Mouse (Mus musculus) heart, embryonic 13.5 days (tissue): Measurements from ENCODE around the gene Rfx2. TPM values are rescaled to one million over a fixed set of nuclear protein-coding genes. Genes with fewer than 3 reads are reported as not detected.

Experiments used
- polyA plus RNA-seq: library from polyadenylated mRNA; unstranded; fragments of >200 nt; fragmentation: Nextera tagmentation; extraction: Ambion mirVana; gene quantifications from 2 replicates; pipeline ENCODE4 v1.2.1, GENCODE M21; 2015

Rfx2 gene
- polyA plus RNA-seq, 1 experiment from 2014 or later, result 4.9 TPM

Other genes starting within 250 kb of the Rfx2 start
- gene Safb2, start 246.4 kb downstream of the Rfx2 start, polyA plus RNA-seq, result 50.2 and 50.4 TPM in 2 replicates
- gene Safb, start 246.2 kb downstream of the Rfx2 start, polyA plus RNA-seq, result 66.9 and 68.1 TPM in 2 replicates
- 273 and 332 TPM in 2 replicates for gene 2410015M20Rik, start 221.2 kb downstream of the Rfx2 start, polyA plus RNA-seq
- gene Rpl36, start 217.6 kb downstream of the Rfx2 start, polyA plus RNA-seq, result 1,294 and 1,391 TPM in 2 replicates
- gene Lonp1, start 204.1 kb downstream of the Rfx2 start, polyA plus RNA-seq, result 54.4 and 58.9 TPM in 2 replicates
- gene Catsperd, start 202.9 kb downstream of the Rfx2 start, polyA plus RNA-seq, result 0.22 and 0.40 TPM in 2 replicates
- 58.8 and 66.6 TPM in 2 replicates for gene Ranbp3, start 157.7 kb downstream of the Rfx2 start, polyA plus RNA-seq
- gene Ndufa11, start 113.2 kb downstream of the Rfx2 start, polyA plus RNA-seq, result 783 and 886 TPM in 2 replicates
- gene Vmac, start 113.0 kb downstream of the Rfx2 start, polyA plus RNA-seq, result 12.7 and 13.3 TPM in 2 replicates
- gene Nrtn, start 73.5 kb downstream of the Rfx2 start, polyA plus RNA-seq, result 7.9 and 8.6 TPM in 2 replicates
- 31.9 and 33.2 TPM in 2 replicates for gene Dus3l, start 66.3 kb downstream of the Rfx2 start, polyA plus RNA-seq
- 0.78 and 1.0 TPM in 2 replicates for gene Prr22, start 60.8 kb downstream of the Rfx2 start, polyA plus RNA-seq
- gene Acsbg2, start 43.4 kb upstream of the Rfx2 start, polyA plus RNA-seq, result not detected in 2 replicates
- gene 1700061G19Rik, start 44.5 kb upstream of the Rfx2 start, polyA plus RNA-seq, result 0.24 and 0.37 TPM in 2 replicates
- 32.6 and 34.8 TPM in 2 replicates for gene Mllt1, start 104.4 kb upstream of the Rfx2 start, polyA plus RNA-seq
- gene Acer1, start 151.1 kb upstream of the Rfx2 start, polyA plus RNA-seq, result 0.06 TPM in 1 of 2 replicates, not detected in the other
- gene Clpp, start 159.3 kb upstream of the Rfx2 start, polyA plus RNA-seq, result 110 and 125 TPM in 2 replicates
- 45.7 and 56.8 TPM in 2 replicates for gene Alkbh7, start 166.3 kb upstream of the Rfx2 start, polyA plus RNA-seq
- 0.35 TPM in 1 of 2 replicates, not detected in the other for gene Pspn, start 169.0 kb upstream of the Rfx2 start, polyA plus RNA-seq
- gene Gtf2f1, start 180.3 kb upstream of the Rfx2 start, polyA plus RNA-seq, result 32.8 and 35.1 TPM in 2 replicates
- gene Gm17949, start 180.5 kb upstream of the Rfx2 start, polyA plus RNA-seq, result 0.37 and 0.48 TPM in 2 replicates
- 29.0 and 30.5 TPM in 2 replicates for gene Khsrp, start 200.5 kb upstream of the Rfx2 start, polyA plus RNA-seq
- gene Slc25a41, start 210.6 kb upstream of the Rfx2 start, polyA plus RNA-seq, result not detected in 2 replicates
- gene Crb3, start 228.1 kb upstream of the Rfx2 start, polyA plus RNA-seq, result 2.3 and 2.5 TPM in 2 replicates
- gene Slc25a23, start 228.8 kb upstream of the Rfx2 start, polyA plus RNA-seq, result 13.2 and 14.0 TPM in 2 replicates
- 1.0 and 1.7 TPM in 2 replicates for gene Dennd1c, start 247.5 kb upstream of the Rfx2 start, polyA plus RNA-seq